Mouse (Mus musculus) skeletal muscle tissue, adult 2 months (tissue): ENCODE results near the gene Hacl1.

Experiments used
- DNase-seq: peaks from one replicate; pipeline ENCODE4 v3.0.0-alpha.2; 2012; ENCODE audit warnings: low read depth, low spot score

Gene Hacl1

GRCm38 (mm10) chr14:31576846-31577697 is 64.0 kb downstream of the Hacl1 start:
- no peak for DNase-seq

GRCm38 (mm10) chr14:31575866-31576265 is 65.2 kb downstream of the Hacl1 start:
- peak; percentile 57 for DNase-seq

DNA sequence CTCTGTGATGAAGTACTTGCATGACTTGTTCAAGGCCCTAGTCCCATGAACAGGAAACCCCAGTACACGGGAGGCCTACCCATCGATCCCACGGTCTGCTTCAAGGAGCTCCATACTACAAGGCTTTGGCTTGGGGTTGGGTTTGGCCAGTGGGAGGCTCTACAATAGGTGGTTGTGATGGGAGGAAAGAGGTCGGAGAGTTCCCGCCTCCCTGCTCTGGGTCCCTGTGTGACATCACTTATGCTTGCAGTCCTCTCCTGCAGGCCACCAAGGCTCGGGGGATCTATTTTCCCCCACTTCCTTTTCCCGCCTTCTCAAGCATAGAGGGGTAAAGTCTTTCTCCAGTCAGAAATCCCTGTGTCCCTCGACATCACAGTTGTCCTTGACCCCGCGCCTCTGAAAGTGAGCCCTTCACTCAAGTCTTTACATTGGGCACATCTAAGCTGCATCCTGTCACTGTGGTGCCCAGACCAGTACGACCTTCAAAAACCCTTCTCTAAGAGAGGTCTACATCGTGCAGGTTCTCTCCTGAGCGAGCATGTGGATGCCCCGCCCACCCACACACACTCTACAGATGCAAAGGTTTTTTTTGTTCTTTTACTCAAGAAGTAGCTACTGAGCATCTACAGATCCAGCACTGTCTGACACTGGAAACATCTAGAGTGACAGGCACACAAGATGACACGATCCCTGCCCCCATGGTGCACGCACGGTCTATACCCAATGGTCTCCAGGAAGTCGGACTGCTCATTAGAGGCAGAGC is 66.0 kb downstream of the Hacl1 start:
- DNase-seq: no peak

- DNase-seq: no peak
Observed at GRCm38 (mm10) chr14:31572561-31573175, 68.4 kb downstream of the Hacl1 start.

DNA sequence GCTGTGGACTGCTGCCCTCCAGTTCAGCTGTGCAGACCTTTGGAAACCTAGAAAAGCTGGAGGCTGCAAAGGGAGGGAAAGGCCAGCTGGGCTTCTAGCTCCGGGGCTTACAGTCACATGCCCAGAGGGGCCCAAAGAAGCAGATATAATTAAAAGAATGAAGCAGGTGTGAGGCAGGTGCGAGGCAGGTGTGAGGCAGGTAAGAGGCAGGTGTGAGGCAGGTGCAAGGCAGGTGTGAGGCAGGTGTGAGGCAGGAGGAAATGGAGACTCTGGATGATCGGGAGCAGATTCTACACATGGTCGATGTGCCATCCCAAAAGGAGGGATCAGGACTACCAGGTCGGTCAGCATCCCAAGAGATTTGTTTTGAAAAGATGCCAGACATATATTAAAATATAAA is 69.7 kb downstream of the Hacl1 start:
- no peak for DNase-seq

DNA sequence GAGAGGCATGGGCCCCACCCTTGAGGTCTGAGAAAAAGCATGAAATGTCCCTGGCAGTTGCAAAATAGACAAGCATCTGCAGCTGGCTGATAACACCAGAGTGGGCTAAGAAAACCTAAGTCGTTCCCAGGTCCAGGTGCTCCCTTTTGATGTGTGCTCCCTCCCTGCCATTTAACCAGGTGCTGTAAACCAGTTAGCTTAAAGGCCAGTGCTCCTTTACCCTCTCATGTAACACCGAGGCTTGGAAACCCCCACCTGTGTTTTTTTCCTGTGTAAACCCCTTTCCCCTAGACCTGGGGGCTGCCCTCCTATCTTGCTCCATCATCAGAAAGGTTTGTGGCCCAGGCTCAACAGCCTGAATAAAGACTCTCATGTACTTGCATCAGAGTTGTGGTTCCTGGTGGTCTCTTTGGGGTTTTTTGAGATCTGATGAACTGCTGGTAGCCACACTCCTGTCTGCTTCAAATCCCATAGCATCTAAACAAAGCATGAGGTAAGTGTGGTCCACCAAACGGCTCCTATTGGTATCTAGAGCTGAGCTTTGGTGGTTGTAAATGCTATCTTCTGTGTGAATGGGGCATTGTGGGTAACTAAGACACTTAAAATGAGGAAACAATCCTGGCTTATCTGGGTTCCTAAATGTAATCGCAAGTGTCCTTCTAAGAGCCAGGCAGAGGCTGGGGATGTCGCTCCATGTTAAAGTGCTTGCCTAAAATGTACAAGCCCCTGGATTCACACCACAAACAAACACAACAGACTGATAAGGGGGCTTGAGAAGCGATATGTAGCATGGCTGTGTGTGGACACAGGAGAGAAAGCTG is 70.7 kb downstream of the Hacl1 start:
- no peak for DNase-seq

DNA sequence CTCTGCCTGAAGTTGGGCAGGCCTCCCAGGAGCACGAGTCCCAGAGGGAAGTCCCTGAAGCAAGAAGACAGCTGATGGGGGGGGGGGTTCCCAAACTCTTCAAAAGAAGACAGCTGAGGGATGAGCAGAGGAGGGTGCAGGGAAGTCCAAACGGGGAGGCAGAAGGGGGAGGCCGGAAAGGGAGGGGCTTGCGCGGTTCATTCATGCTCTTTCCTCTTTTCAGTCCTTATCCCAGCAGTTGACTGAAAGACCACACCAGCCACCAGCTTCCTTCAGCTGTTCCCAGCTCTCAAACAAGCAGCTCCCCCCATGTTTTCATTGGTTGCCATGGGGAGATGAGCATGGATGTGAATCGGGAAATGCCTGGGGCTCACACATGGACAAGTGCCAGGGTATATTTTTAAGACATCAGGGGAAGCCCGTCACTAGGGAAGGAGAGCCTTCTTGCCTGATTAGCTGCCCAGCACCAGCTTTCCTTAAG is 71.9 kb downstream of the Hacl1 start:
- DNase-seq: peak; percentile 32

DNA sequence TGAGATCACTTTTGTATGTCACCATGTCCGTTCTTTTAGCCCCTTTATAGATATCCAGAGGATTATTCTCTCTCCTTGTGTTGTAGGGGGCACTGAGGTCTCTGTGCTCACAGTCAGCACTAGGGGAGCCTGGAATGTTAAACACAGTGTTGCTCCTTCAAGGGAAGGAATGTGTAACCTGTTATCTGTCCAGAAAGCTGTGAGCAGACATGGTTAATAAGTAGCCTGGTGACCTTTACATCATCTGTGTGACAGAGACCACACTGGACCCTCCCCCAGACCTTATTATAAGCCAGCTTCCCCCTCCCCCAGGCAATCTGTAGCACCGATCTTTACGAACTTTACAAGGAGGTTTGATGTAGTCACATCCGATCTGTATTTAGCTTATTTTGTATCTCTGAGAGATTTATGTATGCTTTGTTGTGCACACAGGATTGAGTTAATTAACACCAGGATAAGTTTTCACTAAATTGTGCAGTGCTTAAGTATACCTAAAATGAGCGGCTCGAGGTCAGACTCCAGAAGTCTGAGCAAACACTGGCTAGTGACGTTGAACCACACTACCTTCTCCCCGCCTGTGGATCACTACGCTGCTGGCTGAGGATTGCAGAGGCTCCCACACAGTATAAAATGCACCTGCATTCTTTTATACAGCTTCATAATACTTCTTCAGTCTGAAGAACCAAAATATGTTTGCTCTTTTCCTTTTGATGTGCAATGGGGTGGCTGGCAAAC is 75.4 kb downstream of the Hacl1 start:
- DNase-seq: no peak

GRCm38 (mm10) chr14:31564452-31565179 is 76.5 kb downstream of the Hacl1 start:
- peak; percentile 24 for DNase-seq

DNA sequence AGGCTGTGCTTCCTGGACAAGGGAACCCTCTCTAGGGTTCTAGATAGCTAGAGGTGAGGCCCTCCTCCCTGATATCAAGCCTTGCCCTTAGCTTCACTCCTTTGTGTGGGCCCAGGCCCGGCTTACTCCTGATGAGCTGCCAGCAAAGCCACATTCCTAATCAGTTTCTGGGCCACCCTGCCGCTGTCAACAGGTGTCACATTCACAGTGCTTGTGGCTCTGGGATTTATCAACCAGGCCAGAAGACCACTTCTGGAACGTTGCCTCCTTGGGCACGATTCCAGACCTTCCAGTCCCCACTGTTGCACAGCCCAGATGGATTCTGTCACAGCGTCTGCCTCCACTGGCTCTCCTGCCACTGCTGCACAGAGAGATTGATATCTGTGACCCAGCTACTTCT is 80.2 kb downstream of the Hacl1 start:
- DNase-seq: no peak

GRCm38 (mm10) chr14:31559216-31559615 is 81.9 kb downstream of the Hacl1 start:
- no peak for DNase-seq

DNA sequence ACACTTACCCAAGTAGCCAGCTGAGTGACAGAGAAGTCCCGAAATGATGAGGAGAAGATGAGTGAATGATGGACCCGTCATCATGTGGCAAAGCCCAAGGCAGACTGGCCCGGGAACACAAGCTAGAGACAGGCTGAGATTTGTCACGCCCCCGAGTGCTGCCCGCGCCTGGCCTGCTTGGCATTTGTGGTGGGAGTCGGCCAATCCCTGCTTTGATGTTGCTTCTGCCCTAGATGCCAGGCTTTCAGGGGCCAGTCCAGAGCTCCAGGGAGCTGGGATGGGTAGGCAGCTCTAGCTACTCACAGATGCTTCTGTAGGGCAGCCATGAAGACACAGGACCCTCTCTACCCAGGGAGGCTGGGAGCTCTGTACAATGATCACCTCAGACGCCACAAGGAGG is 83.3 kb downstream of the Hacl1 start:
- DNase-seq: no peak

- peak; percentile 43 for DNase-seq
Observed at GRCm38 (mm10) chr14:31557273-31557672, 83.8 kb downstream of the Hacl1 start.

DNA sequence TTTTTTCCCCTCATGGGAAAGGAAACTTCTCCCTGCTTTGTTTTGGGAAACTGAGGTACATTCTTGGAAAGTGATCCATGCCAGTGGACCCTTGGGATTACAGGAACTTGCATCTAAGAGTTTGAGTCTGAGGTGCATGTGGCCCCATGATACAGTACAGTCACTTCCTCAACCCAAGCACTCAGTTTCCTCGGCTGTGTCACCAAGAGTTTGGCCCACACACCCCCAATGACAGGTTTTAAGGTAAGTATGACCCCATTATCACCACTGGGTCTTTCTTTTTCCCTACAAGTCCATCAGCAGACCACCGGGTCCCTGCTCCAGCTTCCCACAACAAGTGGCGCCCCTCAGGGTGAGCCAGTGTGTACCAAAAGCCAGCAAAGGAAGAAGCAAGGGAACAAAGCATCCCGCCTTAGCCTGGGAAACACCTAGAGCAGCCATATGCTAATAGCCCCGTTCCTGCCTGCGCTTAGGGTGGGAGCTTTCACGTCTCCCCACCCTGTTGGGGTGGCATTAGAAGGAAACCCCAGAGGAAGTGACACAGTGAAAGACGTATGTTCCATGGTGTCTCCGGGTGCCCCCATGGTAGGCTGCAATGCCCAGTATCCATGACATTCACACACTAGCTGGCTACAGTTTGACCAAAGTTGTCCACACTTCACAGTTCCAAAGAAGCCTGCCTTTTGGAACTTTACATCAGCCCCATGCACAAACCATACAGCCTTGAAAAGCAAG is 84.4 kb downstream of the Hacl1 start:
- DNase-seq: no peak

DNA sequence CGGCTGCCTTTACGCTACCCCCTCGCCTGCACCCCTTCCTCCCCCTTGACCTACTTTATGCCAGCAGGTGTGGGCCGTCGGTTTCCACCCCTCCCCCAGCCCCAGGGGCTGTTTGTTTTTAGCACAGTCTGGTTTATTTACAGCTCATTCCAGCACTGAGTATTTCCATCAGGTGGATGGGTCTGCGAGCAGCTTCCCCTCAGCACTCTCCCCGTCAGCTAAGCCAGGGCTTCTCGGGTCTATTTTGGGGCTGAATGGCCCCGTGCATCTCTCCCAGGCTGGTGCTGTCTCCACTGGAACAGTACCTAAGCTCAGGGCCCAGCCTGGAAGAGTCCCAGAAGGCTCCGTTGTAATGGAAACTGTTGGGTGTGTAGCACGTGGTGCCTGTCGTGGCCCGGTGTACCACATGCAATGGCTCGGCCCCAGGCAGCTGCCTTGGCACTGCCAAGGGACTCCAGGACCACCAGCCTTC is 85.1 kb downstream of the Hacl1 start:
- peak; percentile 70 for DNase-seq

GRCm38 (mm10) chr14:31555021-31555420 is 86.1 kb downstream of the Hacl1 start:
- DNase-seq: no peak
